Comparison of ENCODE assay signal across 10 mouse cellular contexts in the genomic region with DNA sequence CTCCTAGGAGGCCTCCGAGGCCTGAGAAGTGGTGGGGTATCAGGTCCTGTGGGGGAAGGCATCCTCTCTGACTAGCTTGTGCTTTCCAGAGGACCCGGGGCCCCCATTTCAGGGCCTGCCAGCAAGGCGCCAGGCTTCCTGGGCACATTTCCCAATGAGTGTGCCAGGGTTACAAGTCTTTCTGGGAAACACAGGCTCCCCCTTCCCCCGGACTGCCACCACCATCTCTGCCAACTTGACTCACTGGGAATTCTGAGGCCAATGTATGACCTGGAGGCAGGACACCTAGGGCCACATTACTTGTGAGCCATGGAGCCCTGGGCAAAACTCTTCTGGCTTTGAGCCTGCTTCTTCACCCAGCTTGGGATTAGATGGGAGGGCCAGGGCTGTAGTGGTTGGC. TPM values are rescaled to one million over a fixed set of nuclear protein-coding genes. Genes with fewer than 3 reads are reported as not detected.
DNase-seq lines count a peak whose midpoint lies in the region; ATAC-seq and TF ChIP-seq lines count a peak whose summit lies in the region.
"Had no signal": no experiment of that assay in that cellular context is flagged by ENCODE, and none has a peak within 500 bp of the region (broad histone marks: within the 10 kb centered on the region; RNA-seq: fewer than 3 reads in every experiment).

No protein-coding gene starts in this region.

- 65% methylated on average over 4 of the region's 4 CpGs for WGBS in heart, embryonic 15.5 days
- 65% methylated on average over 4 of the region's 4 CpGs for WGBS in lung, embryonic 16.5 days
- WGBS in embryonic facial prominence, embryonic 10.5 days, result 92% methylated on average over 4 of the region's 4 CpGs

- no peak overlapping the region for H3K4me3 ChIP-seq in heart, embryonic 15.5 days
- no peak overlapping the region for H3K4me3 ChIP-seq in lung, embryonic 16.5 days (ENCODE audit: low read length)
- H3K4me3 ChIP-seq in embryonic facial prominence, embryonic 10.5 days, result no peak overlapping the region
- no peak overlapping the region for H3K4me3 ChIP-seq in myocyte
- H3K4me3 ChIP-seq: limb, embryonic 13.5 days had no signal

- no peaks in the 10 kb centered on the region for H3K27me3 ChIP-seq in heart, embryonic 15.5 days
- no peaks in the 10 kb centered on the region for H3K27me3 ChIP-seq in lung, embryonic 16.5 days (ENCODE audit: control insufficient read depth, insufficient read depth, low read depth, low read length)
- no peaks in the 10 kb centered on the region for H3K27me3 ChIP-seq in embryonic facial prominence, embryonic 10.5 days (replicated peaks; ENCODE audit: low read depth, poor library complexity, severe bottlenecking)
- no peaks in the 10 kb centered on the region for H3K27me3 ChIP-seq in myocyte (ENCODE audit: control insufficient read depth, insufficient read depth, insufficient read length)
- H3K27me3 ChIP-seq: limb, embryonic 13.5 days had no signal

- no peak overlapping the region for H3ac ChIP-seq in myocyte (ENCODE audit: control insufficient read depth, insufficient read length)

- H3K36me3 ChIP-seq in heart, embryonic 15.5 days, result 0 out of 2 replicates have a peak, but pooled peaks cover 3% of the 10 kb centered on the region
- peaks cover 13% of the 10 kb centered on the region for H3K36me3 ChIP-seq in lung, embryonic 16.5 days (ENCODE audit: control insufficient read depth, insufficient read depth, low read length)
- H3K36me3 ChIP-seq in embryonic facial prominence, embryonic 10.5 days (replicated peaks), result peaks cover 89% of the 10 kb centered on the region
- H3K36me3 ChIP-seq in myocyte (ENCODE audit: control insufficient read depth, insufficient read depth), result no peaks in the 10 kb centered on the region

- no peak for ATAC-seq in heart, embryonic 15.5 days (replicated peaks; ENCODE audit: insufficient number of reproducible peaks, insufficient read depth, low FRiP score, low read depth)
- ATAC-seq in lung, embryonic 16.5 days (ENCODE audit: low read depth), result no peak
- ATAC-seq: intestine, embryonic 16.5 days had no signal

- TF ChIP-seq POLR2A in myocyte (IDR thresholded peaks at IDR 0.05; ENCODE audit: insufficient read length, low read depth), result no peak

- no peak for DNase-seq in heart, adult 11 months
- DNase-seq in lung, adult 18-20 months, result no peak
- no peak for DNase-seq in embryonic facial prominence, embryonic 10.5 days (ENCODE audit: low spot score)
- DNase-seq in cerebellum, adult 11-12 months, result no peak
- DNase-seq in frontal cortex, postnatal 36 days (ENCODE audit: low spot score in 2 of 2), result no peak

- peak overlapping the region; percentile 50 for H3K27ac ChIP-seq in heart, embryonic 15.5 days
- H3K27ac ChIP-seq in lung, embryonic 16.5 days (ENCODE audit: low read length), result no peak overlapping the region
- peak overlapping the region; percentile 24; the same call in 1 of the 2 replicates for H3K27ac ChIP-seq in embryonic facial prominence, embryonic 10.5 days (replicated peaks)

- peaks cover 96% of the 10 kb centered on the region for H3K79me2 ChIP-seq in myocyte (ENCODE audit: control insufficient read depth, insufficient read depth)

- H3K4me2 ChIP-seq in heart, embryonic 15.5 days, result no peak overlapping the region
- peak overlapping the region; percentile 96; the same call in 1 of the 2 replicates for H3K4me2 ChIP-seq in lung, embryonic 16.5 days (ENCODE audit: low read depth, low read length)
- H3K4me2 ChIP-seq in myocyte (ENCODE audit: low read depth), result peak overlapping the region; percentile 24

- H3K9me3 ChIP-seq in heart, embryonic 15.5 days (replicated peaks), result no peaks in the 10 kb centered on the region
- no peaks in the 10 kb centered on the region for H3K9me3 ChIP-seq in lung, embryonic 16.5 days (ENCODE audit: control insufficient read depth, low read length)
- no peaks in the 10 kb centered on the region for H3K9me3 ChIP-seq in embryonic facial prominence, embryonic 10.5 days
- H3K9me3 ChIP-seq: limb, embryonic 13.5 days had no signal

- H3K9ac ChIP-seq in heart, embryonic 15.5 days, result 0 out of 2 replicates have a peak overlapping the region, but pooled peaks have one; percentile 11
- H3K9ac ChIP-seq in lung, embryonic 16.5 days (ENCODE audit: low read length), result 0 out of 2 replicates have a peak overlapping the region, but pooled peaks have one; percentile 14
- H3K9ac ChIP-seq: limb, embryonic 13.5 days had no signal

- H3K4me1 ChIP-seq in heart, embryonic 15.5 days (replicated peaks), result peaks cover 95% of the 10 kb centered on the region
- peaks cover 96% of the 10 kb centered on the region for H3K4me1 ChIP-seq in lung, embryonic 16.5 days (replicated peaks; ENCODE audit: control insufficient read depth, insufficient read depth, low read length)
- peaks cover 100% of the 10 kb centered on the region for H3K4me1 ChIP-seq in embryonic facial prominence, embryonic 10.5 days

TF ChIP-seq in myocyte, 11 proteins besides CTCF, POLR2A, EP300 and RAD21:
- TF ChIP-seq E2F4 (IDR thresholded peaks at IDR 0.05; ENCODE audit: insufficient read depth) (no peak), MYOD1 (IDR thresholded peaks at IDR 0.05; ENCODE audit: control insufficient read depth in 1 of 3, insufficient read length in 2 of 3, low read depth in 2 of 3) (no peak), USF1 (IDR thresholded peaks at IDR 0.05; ENCODE audit: low read depth) (no peak), REST (IDR thresholded peaks at IDR 0.05; ENCODE audit: insufficient read depth, insufficient read length) (no peak), MYOG (IDR thresholded peaks at IDR 0.05; ENCODE audit: control insufficient read depth in 1 of 3, insufficient read depth in 1 of 3, insufficient read length in 2 of 3, low read depth in 2 of 3) (no peak), POLR2AphosphoS2 (IDR thresholded peaks at IDR 0.05; ENCODE audit: insufficient read length, low read depth) (no peak), CEBPB (IDR thresholded peaks at IDR 0.05; ENCODE audit: insufficient read depth, poor library complexity, severe bottlenecking) (no peak), MAX (IDR thresholded peaks at IDR 0.05; ENCODE audit: low read depth) (no peak), TCF12 (IDR thresholded peaks at IDR 0.05; ENCODE audit: insufficient read depth, poor library complexity, severe bottlenecking) (no peak), SRF (IDR thresholded peaks at IDR 0.05; ENCODE audit: control insufficient read depth, insufficient read length, low read depth) (no peak), TCF3 (IDR thresholded peaks at IDR 0.05; ENCODE audit: insufficient read length, low read depth) (no peak)
TF ChIP-seq in myocyte: peak in this region for 0.

RNA-seq across cellular contexts. Expression of a gene that starts 9.0 kb away (rescaled TPM):
- polyA plus RNA-seq in heart, embryonic 15.5 days (2015; fragmentation: Nextera tagmentation; extraction: Ambion mirVana), result 4.1 and 6.6 TPM in 2 replicates
- polyA plus RNA-seq in lung, embryonic 16.5 days (2015; fragmentation: Nextera tagmentation; extraction: Ambion mirVana), result 10.6 and 11.8 TPM in 2 replicates
- polyA plus RNA-seq in embryonic facial prominence, embryonic 10.5 days (2016; fragmentation: Nextera tagmentation; extraction: Ambion mirVana), result 9.3 and 9.8 TPM in 2 replicates
- polyA plus RNA-seq in myocyte (2012; fragmentation: generic; extraction: Trizol), result 24.7 TPM

RNA-seq across cellular contexts. Expression of a gene that starts 51.5 kb away (rescaled TPM):
- polyA plus RNA-seq in heart, embryonic 15.5 days (2015; fragmentation: Nextera tagmentation; extraction: Ambion mirVana), result 3.8 and 6.8 TPM in 2 replicates
- polyA plus RNA-seq in lung, embryonic 16.5 days (2015; fragmentation: Nextera tagmentation; extraction: Ambion mirVana), result 9.1 and 10.1 TPM in 2 replicates
- polyA plus RNA-seq in embryonic facial prominence, embryonic 10.5 days (2016; fragmentation: Nextera tagmentation; extraction: Ambion mirVana), result 1.8 and 3.0 TPM in 2 replicates
- polyA plus RNA-seq in myocyte (2012; fragmentation: generic; extraction: Trizol), result 0.13 TPM

RNA-seq across cellular contexts. Expression of a gene that starts 59.7 kb away (rescaled TPM):
- polyA plus RNA-seq in heart, embryonic 15.5 days (2015; fragmentation: Nextera tagmentation; extraction: Ambion mirVana), result 2.5 and 4.9 TPM in 2 replicates
- 3.0 and 3.8 TPM in 2 replicates for polyA plus RNA-seq in lung, embryonic 16.5 days (2015; fragmentation: Nextera tagmentation; extraction: Ambion mirVana)
- polyA plus RNA-seq in embryonic facial prominence, embryonic 10.5 days (2016; fragmentation: Nextera tagmentation; extraction: Ambion mirVana), result 4.8 and 5.2 TPM in 2 replicates
- polyA plus RNA-seq in myocyte (2012; fragmentation: generic; extraction: Trizol), result 6.5 TPM
